Mouse (Mus musculus) brown adipose tissue, adult 24 weeks (tissue): ENCODE measurements around the gene Myo6. TPM values are rescaled to one million over a fixed set of nuclear protein-coding genes. Genes with fewer than 3 reads are reported as not detected.

Source experiments
- H3K27ac ChIP-seq: fragments of 200-500 bp; replicated peaks from 2 replicates; pipeline ENCODE4 v1.5.1; 2012; ENCODE audit warnings: low read depth, mild to moderate bottlenecking, low read length
- H3K4me1 ChIP-seq: fragments of 200-500 bp; 2 replicates; pipeline ENCODE4 v1.6.1; 2012; ENCODE audit warnings: low read length, mixed read lengths; ENCODE audit not compliant: control insufficient read depth, insufficient read depth, insufficient read length
- H3K4me3 ChIP-seq: fragments of 200-500 bp; 2 replicates; pipeline ENCODE4 v1.5.1; 2012; ENCODE audit warnings: low read depth, mild to moderate bottlenecking, low read length, moderate library complexity; ENCODE audit not compliant: insufficient read depth
- polyA plus RNA-seq: library from polyadenylated mRNA; stranded (reverse); fragments of >200 nt; gene quantifications from 2 replicates; pipeline ENCODE4 v1.2.4, GENCODE M21; 2012; ENCODE audit not compliant: missing spikeins, insufficient read depth, insufficient read length

Myo6 gene
- polyA plus RNA-seq, 1 experiment, result 15.9 TPM

DNA sequence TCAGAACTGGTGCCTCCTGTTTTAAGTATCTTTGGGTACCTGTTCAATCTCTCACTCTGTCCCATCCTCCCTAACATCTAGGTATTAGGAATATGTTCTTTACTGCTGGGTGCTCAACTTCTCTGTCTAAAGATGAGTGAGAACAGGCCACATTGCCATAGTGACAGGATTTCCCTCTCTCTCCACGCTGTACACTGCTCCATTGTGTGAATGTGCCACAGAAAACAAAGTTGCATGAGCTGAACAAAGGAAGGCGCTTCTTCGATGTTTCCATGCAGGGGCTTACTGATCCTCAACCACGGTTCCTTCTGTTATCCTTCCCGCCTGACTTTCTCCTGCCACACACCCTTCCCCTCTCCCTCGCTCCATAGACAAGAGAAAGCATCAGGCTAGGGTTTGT is 32.4 kb downstream of the Myo6 start:
- H3K4me1 ChIP-seq, result no peaks in the 10 kb centered on the region
- no peak overlapping the region for H3K4me3 ChIP-seq
- no peak overlapping the region for H3K27ac ChIP-seq

GRCm38 (mm10) chr9:80200855-80201254 is 36.0 kb downstream of the Myo6 start:
- H3K27ac ChIP-seq, result no peak overlapping the region
- H3K4me3 ChIP-seq, result no peak overlapping the region

DNA sequence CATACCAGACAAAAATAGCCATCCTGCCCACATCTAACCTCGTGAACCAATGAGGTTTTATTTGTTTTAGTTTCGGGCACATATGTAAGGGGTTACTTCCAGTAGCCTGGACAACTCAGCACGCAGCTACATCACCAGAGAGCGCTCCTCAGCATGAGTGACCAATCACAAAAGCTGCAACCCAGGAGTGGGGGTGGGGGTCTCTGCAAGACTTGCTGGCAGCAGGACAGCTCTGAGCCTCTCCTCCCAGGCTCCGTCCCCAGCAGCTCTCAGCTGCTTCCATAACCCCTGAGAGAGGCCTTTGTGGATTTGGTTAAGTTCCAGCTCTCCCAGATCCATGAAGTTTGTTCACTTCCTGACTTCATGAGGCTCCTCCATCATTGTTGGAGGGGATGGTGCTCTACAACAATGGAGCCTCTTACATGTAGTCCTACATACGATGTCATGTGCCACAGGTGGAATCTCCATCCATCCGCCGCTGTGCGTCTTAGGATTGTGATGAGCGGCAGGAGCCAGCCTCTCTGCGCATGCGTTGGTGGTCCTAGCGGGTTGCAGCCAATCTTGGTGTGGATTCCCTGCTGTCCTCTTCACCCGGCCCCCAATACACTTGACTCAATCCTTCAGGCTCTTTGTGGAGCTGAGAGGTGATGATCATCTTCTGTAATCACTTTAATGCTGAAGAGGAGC is 37.7 kb downstream of the Myo6 start:
- Histone ChIP-seq H3K27ac (no peak overlapping the region), H3K4me3 (no peak overlapping the region), H3K4me1 (no peaks in the 10 kb centered on the region)

More at GRCm38 (mm10) chr9:80200855-80201254, 36.0 kb downstream of the Myo6 start:
- no peaks in the 10 kb centered on the region for H3K4me1 ChIP-seq

DNA sequence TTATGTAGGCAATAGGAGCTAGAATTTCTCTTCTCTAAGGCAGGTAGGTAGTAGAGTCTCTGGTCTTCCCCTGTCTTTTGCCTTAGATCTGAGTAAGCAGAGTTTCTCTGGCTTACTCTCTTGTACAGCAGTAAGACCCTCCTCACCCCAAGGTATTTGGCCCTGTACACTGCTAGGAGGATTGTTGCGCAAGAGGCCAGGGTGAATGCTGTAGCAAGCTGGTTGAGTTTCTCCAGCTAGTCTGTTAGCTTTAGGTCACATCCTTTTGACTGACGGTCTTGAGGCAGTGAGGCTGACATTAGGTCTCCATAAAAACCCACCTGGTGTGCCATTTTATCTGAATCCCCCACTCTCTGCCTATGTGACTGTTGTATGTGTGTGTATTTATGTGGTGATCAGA is 43.9 kb downstream of the Myo6 start:
- Histone ChIP-seq H3K4me1 (no peaks in the 10 kb centered on the region; the same call in 1 of the 2 replicates), H3K4me3 (no peak overlapping the region), H3K27ac (no peak overlapping the region)

- H3K4me1 ChIP-seq, result no peaks in the 10 kb centered on the region; the same call in 1 of the 2 replicates
- no peak overlapping the region for H3K4me3 ChIP-seq
- H3K27ac ChIP-seq, result no peak overlapping the region
These were observed 44.6 kb downstream of the Myo6 start for GRCm38 (mm10) chr9:80209459-80209858.

DNA sequence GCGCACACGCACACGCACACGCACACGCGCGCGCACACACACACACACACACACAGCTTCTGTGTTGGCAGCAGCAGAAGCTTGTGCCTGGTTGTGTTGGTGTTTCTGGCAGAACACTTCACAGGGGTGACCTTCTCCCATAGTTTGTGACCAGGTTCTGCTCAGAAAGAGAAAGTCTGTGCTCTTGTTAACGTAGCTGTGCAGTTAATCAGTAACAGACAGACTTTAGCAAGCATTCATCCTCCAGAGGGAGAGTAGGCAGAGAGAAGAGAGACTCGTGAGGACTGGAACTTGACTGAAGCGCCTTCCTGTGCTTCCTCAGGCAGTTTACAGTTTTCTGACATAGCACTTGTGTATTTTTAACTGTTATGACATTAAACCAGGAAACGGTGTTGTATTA is 45.3 kb downstream of the Myo6 start:
- H3K4me1 ChIP-seq, result no peaks in the 10 kb centered on the region; the same call in 1 of the 2 replicates
- no peak overlapping the region for H3K4me3 ChIP-seq
- H3K27ac ChIP-seq, result no peak overlapping the region

DNA sequence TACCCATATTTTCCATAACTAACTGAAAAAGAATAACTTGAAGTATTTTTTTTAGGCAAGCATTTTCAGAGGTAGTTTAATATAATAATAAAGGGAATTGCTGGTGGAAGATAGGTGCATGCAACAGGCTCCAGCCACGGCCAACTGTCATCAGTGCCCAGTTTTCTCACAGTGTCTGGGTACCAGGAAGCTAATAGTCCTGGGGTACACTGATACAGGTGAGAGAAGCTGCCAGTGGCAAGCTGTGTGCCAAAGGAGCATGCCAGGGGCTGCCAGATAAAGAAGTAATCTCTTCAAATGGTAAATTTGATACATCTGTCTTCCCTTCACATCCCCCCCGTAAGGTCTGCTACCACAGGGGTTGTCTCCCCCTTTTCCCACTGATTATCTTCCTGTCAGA is 48.6 kb downstream of the Myo6 start:
- Histone ChIP-seq H3K4me1 (no peaks in the 10 kb centered on the region; the same call in 1 of the 2 replicates), H3K27ac (no peak overlapping the region), H3K4me3 (no peak overlapping the region)

- H3K4me1 ChIP-seq, result no peaks in the 10 kb centered on the region
- H3K4me3 ChIP-seq, result no peak overlapping the region
- no peak overlapping the region for H3K27ac ChIP-seq
These were observed 50.7 kb downstream of the Myo6 start for GRCm38 (mm10) chr9:80215502-80215901.

DNA sequence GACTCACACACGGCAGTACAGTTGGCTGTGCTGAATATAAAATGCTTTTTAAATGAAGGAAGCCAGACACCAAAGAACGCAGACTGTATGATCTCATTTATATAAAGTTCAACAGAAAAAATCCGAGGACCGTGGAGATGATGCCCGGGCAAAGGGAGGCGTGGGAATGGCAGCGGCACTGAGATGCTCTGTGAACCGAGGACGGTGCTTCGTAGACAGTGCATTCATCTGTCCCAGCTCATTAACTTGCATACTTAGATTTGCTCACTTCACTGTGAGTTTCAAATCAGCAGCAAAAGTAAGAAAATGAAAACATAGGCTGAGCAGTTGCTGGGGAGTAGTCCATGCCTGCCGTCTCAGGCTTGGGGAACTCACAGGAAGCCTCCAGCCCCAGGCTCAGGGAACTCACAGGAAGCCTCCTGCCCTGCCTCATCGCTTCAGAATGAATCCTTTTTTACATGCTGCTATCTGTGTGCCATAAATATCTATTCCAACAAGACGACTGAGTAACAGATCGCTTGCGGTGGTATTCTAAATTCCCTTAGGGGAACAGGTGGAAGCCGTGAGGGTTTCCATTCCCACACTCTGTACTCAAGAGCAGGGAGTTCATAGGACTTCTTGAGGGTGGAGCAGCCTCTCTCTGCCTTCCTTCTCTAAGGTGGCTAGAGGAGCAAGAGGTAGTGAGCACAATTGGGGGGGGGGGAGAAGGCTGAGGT is 52.1 kb downstream of the Myo6 start:
- Histone ChIP-seq H3K4me3 (no peak overlapping the region), H3K4me1 (no peaks in the 10 kb centered on the region), H3K27ac (no peak overlapping the region)

- Histone ChIP-seq H3K4me3 (no peak overlapping the region), H3K4me1 (no peaks in the 10 kb centered on the region), H3K27ac (no peak overlapping the region)
These were observed 53.9 kb downstream of the Myo6 start for GRCm38 (mm10) chr9:80218718-80219117.

GRCm38 (mm10) chr9:80223989-80224635 is 59.3 kb downstream of the Myo6 start:
- H3K4me3 ChIP-seq, result no peak overlapping the region
- no peak overlapping the region for H3K27ac ChIP-seq
- H3K4me1 ChIP-seq, result no peaks in the 10 kb centered on the region

DNA sequence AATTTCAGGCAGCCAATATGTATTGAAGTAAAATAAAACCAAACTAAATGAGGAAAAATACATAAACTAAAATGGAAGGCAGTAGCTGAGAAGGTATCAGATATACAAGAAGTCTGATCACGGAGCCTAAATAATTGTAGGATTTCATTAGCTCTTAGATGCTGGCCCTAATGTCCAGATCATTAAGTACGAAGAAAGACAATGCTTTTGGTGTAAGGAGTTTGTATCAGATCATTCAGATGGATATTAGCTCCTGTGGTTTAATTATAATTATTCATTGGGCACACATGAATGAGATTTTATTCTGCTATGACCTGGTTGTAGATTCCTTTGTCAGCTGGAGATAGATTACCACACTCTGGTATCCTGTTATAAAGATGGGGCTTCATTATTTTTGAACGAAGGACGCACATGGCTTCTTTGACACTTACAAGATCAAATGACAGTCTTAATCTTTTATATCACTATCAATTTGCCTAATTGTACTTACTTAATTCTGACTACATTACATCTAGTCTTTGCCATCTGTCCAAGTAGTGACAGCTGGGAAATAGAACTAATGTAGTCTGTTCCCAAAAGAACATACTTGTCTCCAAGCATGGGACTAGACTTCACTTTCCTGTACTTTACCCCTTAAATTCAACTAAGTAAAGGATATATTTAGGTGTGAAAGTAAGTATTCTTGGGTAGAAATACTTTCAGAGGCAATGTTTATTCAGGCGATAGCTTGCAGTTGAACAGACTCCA is 61.9 kb downstream of the Myo6 start:
- Histone ChIP-seq H3K4me1 (no peaks in the 10 kb centered on the region), H3K27ac (no peak overlapping the region), H3K4me3 (no peak overlapping the region)

GRCm38 (mm10) chr9:80233831-80234455 is 69.1 kb downstream of the Myo6 start:
- Histone ChIP-seq H3K4me3 (no peak overlapping the region), H3K27ac (no peak overlapping the region), H3K4me1 (no peaks in the 10 kb centered on the region)

GRCm38 (mm10) chr9:80237184-80237799 is 72.5 kb downstream of the Myo6 start:
- no peak overlapping the region for H3K27ac ChIP-seq

More at GRCm38 (mm10) chr9:80237184-80237799, 72.5 kb downstream of the Myo6 start:
- Histone ChIP-seq H3K4me1 (no peaks in the 10 kb centered on the region), H3K4me3 (no peak overlapping the region)
